Mouse (Mus musculus) CH12.LX (cell line): ENCODE results near the gene Tmem54. TPM values are rescaled to one million over a fixed set of nuclear protein-coding genes. Genes with fewer than 3 reads are reported as not detected.

Source experiments
- DNase-seq: peaks from one replicate; pipeline ENCODE4 v3.0.0-alpha.2; 2013; ENCODE audit errors: extremely low read depth
- H3K27ac ChIP-seq: 2 replicates; pipeline ENCODE4 v1.5.1; 2012; ENCODE audit warnings: low read depth, mild to moderate bottlenecking, control low read depth, moderate library complexity; ENCODE audit not compliant: insufficient read depth
- H3K27me3 ChIP-seq: replicated peaks from 2 replicates; pipeline ENCODE3; 2012; ENCODE audit warnings: inconsistent platforms
- H3K36me3 ChIP-seq, 2 experiments: replicated peaks in 1 of 2; 2 replicates each; pipeline versions ENCODE3 to v1.6.1; 2012; ENCODE audit warnings: inconsistent platforms in 1 of 2, low read length in 1 of 2, mild to moderate bottlenecking in 1 of 2, mixed read lengths in 1 of 2, moderate library complexity in 1 of 2; ENCODE audit not compliant: control insufficient read depth in 1 of 2, insufficient read depth in 1 of 2
- H3K4me1 ChIP-seq, 2 experiments: 2 replicates each; pipeline ENCODE4 v1.6.1; 2012; ENCODE audit warnings: inconsistent platforms in 1 of 2, moderate library complexity in 1 of 2; ENCODE audit not compliant: insufficient read depth in 2 of 2, control insufficient read depth in 1 of 2
- H3K4me2 ChIP-seq: 2 replicates; pipeline ENCODE4 v1.6.1; 2012; ENCODE audit warnings: low read depth, mild to moderate bottlenecking, control low read depth; ENCODE audit not compliant: poor library complexity, insufficient read depth, severe bottlenecking
- H3K4me3 ChIP-seq, 3 experiments: fragments of 150-350 bp in 1 of 3; sonication (generic) in 1 of 3; replicated peaks in 1 of 3; 2 replicates each; pipeline versions ENCODE3 to v1.5.1; 2011 to 2012; ENCODE audit warnings: low read depth in 2 of 3, low read length in 2 of 3, mild to moderate bottlenecking in 2 of 3, moderate library complexity in 2 of 3, control low read depth in 1 of 3, improper control_type of control experiment in 1 of 3, inconsistent platforms in 1 of 3, mixed read lengths in 1 of 3; ENCODE audit not compliant: poor library complexity in 1 of 3
- H3K79me2 ChIP-seq: replicated peaks from 2 replicates; pipeline ENCODE4 v1.6.1; 2012; ENCODE audit warnings: mild to moderate bottlenecking, moderate library complexity; ENCODE audit not compliant: control insufficient read depth, poor library complexity, insufficient read depth, severe bottlenecking; ENCODE audit errors: extremely low read depth
- H3K9ac ChIP-seq: 2 replicates; pipeline ENCODE4 v1.6.1; 2012; ENCODE audit warnings: low read depth, mild to moderate bottlenecking, control low read depth, moderate library complexity; ENCODE audit not compliant: insufficient read depth
- H3K9me3 ChIP-seq: replicated peaks from 2 replicates; pipeline ENCODE3; 2012; ENCODE audit warnings: low read length, inconsistent platforms, mixed read lengths
- CHD2 ChIP-seq: IDR thresholded peaks from 2 replicates; pipeline ENCODE4 v1.6.1; 2011; ENCODE audit warnings: low read length, improper control_type of control experiment
- CTCF ChIP-seq, 2 experiments: IDR thresholded peaks in 1 of 2; conservative IDR thresholded peaks in 1 of 2; 2 replicates each; pipeline ENCODE4 v1.5.1; 2011 to 2012; ENCODE audit warnings: low read depth in 2 of 2, low read length in 2 of 2, improper control_type of control experiment in 1 of 2, inconsistent platforms in 1 of 2, mild to moderate bottlenecking in 1 of 2, moderate library complexity in 1 of 2
- E2F4 ChIP-seq: IDR thresholded peaks from 2 replicates; pipeline ENCODE4 v1.6.1; 2011; ENCODE audit warnings: low read depth, low read length, improper control_type of control experiment; ENCODE audit not compliant: insufficient replicate concordance
- ELF1 ChIP-seq: IDR thresholded peaks from 2 replicates; pipeline ENCODE4 v1.6.1; 2014; ENCODE audit warnings: low read depth, mild to moderate bottlenecking, inconsistent platforms, low read length, improper control_type of control experiment
- EP300 ChIP-seq: IDR thresholded peaks from 2 replicates; pipeline ENCODE4 v1.6.1; 2011; ENCODE audit warnings: low read length, improper control_type of control experiment
- ETS1 ChIP-seq: conservative IDR thresholded peaks from 2 replicates; pipeline ENCODE4 v1.6.1; 2012; ENCODE audit warnings: low read depth, mild to moderate bottlenecking, inconsistent platforms, low read length, improper control_type of control experiment, moderate library complexity
- GABPA ChIP-seq: IDR thresholded peaks from 2 replicates; pipeline ENCODE4 v1.6.1; 2012; ENCODE audit warnings: low read depth, low read length, improper control_type of control experiment, inconsistent platforms; ENCODE audit not compliant: insufficient replicate concordance
- HCFC1 ChIP-seq: IDR thresholded peaks from 2 replicates; pipeline ENCODE4 v1.6.1; 2012; ENCODE audit warnings: low read depth, mild to moderate bottlenecking, inconsistent platforms, low read length, improper control_type of control experiment
- IRF4 ChIP-seq: IDR thresholded peaks from 2 replicates; pipeline ENCODE4 v1.6.1; 2014; ENCODE audit warnings: low read depth, mild to moderate bottlenecking, inconsistent platforms, low read length, improper control_type of control experiment
- JUN ChIP-seq: IDR thresholded peaks from 2 replicates; pipeline ENCODE4 v1.6.1; 2011; ENCODE audit warnings: low read depth, mild to moderate bottlenecking, low read length, improper control_type of control experiment, moderate library complexity; ENCODE audit not compliant: insufficient read depth
- JUND ChIP-seq: conservative IDR thresholded peaks from 2 replicates; pipeline ENCODE4 v1.6.1; 2011; ENCODE audit warnings: low read depth, low read length, improper control_type of control experiment
- KAT2A ChIP-seq: IDR thresholded peaks from 2 replicates; pipeline ENCODE4 v1.6.1; 2012; ENCODE audit warnings: low read length, improper control_type of control experiment, inconsistent platforms; ENCODE audit not compliant: insufficient replicate concordance
- MAFK ChIP-seq: IDR thresholded peaks from 2 replicates; pipeline ENCODE4 v1.6.1; 2011; ENCODE audit warnings: low read length, improper control_type of control experiment; ENCODE audit not compliant: insufficient replicate concordance
- MAX ChIP-seq: IDR thresholded peaks from 2 replicates; pipeline ENCODE4 v1.6.1; 2011; ENCODE audit warnings: low read length, improper control_type of control experiment
- MAZ ChIP-seq: IDR thresholded peaks from 2 replicates; pipeline ENCODE4 v1.6.1; 2012; ENCODE audit warnings: low read depth, mild to moderate bottlenecking, inconsistent platforms, low read length, improper control_type of control experiment, moderate library complexity
- MEF2A ChIP-seq: IDR thresholded peaks from 2 replicates; pipeline ENCODE4 v1.6.1; 2014; ENCODE audit warnings: low read depth, mild to moderate bottlenecking, inconsistent platforms, low read length, improper control_type of control experiment, borderline replicate concordance
- MXI1 ChIP-seq: IDR thresholded peaks from 2 replicates; pipeline ENCODE4 v1.6.1; 2011; ENCODE audit warnings: mild to moderate bottlenecking, low read depth, low read length, improper control_type of control experiment
- MYC ChIP-seq: IDR thresholded peaks from 2 replicates; pipeline ENCODE4 v1.6.1; 2011; ENCODE audit warnings: low read depth, mild to moderate bottlenecking, improper control_type of control experiment, low read length
- NELFE ChIP-seq: IDR thresholded peaks from 2 replicates; pipeline ENCODE4 v1.6.1; 2011; ENCODE audit warnings: low read depth, low read length, improper control_type of control experiment
- PAX5 ChIP-seq: IDR thresholded peaks from 2 replicates; pipeline ENCODE4 v1.6.1; 2012; ENCODE audit warnings: low read length, inconsistent platforms, mixed read lengths
- POLR2A ChIP-seq: IDR thresholded peaks from 2 replicates; pipeline ENCODE4 v1.6.1; 2011; ENCODE audit warnings: low read depth, mild to moderate bottlenecking, improper control_type of control experiment, low read length
- POLR2AphosphoS2 ChIP-seq: IDR thresholded peaks from 2 replicates; pipeline ENCODE4 v1.6.1; 2011; ENCODE audit warnings: low read depth, low read length, improper control_type of control experiment
- RAD21 ChIP-seq: IDR thresholded peaks from 2 replicates; pipeline ENCODE4 v1.6.1; 2011; ENCODE audit warnings: low read depth, mild to moderate bottlenecking, low read length, improper control_type of control experiment, moderate library complexity
- RCOR1 ChIP-seq: conservative IDR thresholded peaks from 2 replicates; pipeline ENCODE4 v1.6.1; 2012; ENCODE audit warnings: low read depth, mild to moderate bottlenecking, inconsistent platforms, low read length, improper control_type of control experiment
- SIN3A ChIP-seq: IDR thresholded peaks from 2 replicates; pipeline ENCODE4 v1.6.1; 2012; ENCODE audit warnings: low read length, improper control_type of control experiment, inconsistent platforms
- SMC3 ChIP-seq: IDR thresholded peaks from 2 replicates; pipeline ENCODE4 v1.6.1; 2011; ENCODE audit warnings: low read depth, low read length, improper control_type of control experiment
- TBP ChIP-seq: conservative IDR thresholded peaks from 2 replicates; pipeline ENCODE4 v1.6.1; 2011; ENCODE audit warnings: low read depth, low read length, improper control_type of control experiment
- TCF12 ChIP-seq: IDR thresholded peaks from 2 replicates; pipeline ENCODE4 v1.6.1; 2014; ENCODE audit warnings: low read depth, mild to moderate bottlenecking, inconsistent platforms, low read length, improper control_type of control experiment
- UBTF ChIP-seq: IDR thresholded peaks from 2 replicates; pipeline ENCODE4 v1.6.1; 2012; ENCODE audit warnings: low read depth, mild to moderate bottlenecking, inconsistent platforms, low read length, improper control_type of control experiment, moderate library complexity
- USF1 ChIP-seq: IDR thresholded peaks from 2 replicates; pipeline ENCODE4 v1.6.1; 2014; ENCODE audit warnings: low read depth, mild to moderate bottlenecking, inconsistent platforms, low read length, improper control_type of control experiment
- ZC3H11A ChIP-seq: IDR thresholded peaks from 2 replicates; pipeline ENCODE4 v1.6.1; 2012; ENCODE audit warnings: low read depth, mild to moderate bottlenecking, inconsistent platforms, low read length, improper control_type of control experiment
- ZKSCAN1 ChIP-seq: IDR thresholded peaks from 2 replicates; pipeline ENCODE4 v1.6.1; 2012; ENCODE audit warnings: low read depth, inconsistent platforms, low read length, improper control_type of control experiment, borderline replicate concordance
- ZMIZ1 ChIP-seq: IDR thresholded peaks from 2 replicates; pipeline ENCODE4 v1.6.1; 2012; ENCODE audit warnings: low read depth, mild to moderate bottlenecking, inconsistent platforms, low read length, improper control_type of control experiment
- ZNF384 ChIP-seq: IDR thresholded peaks from 2 replicates; pipeline ENCODE4 v1.6.1; 2012; ENCODE audit warnings: low read depth, low read length, improper control_type of control experiment, inconsistent platforms
- dilution Hi-C: fragments of 300-500 bp; cut with MboI; formaldehyde crosslinking; loops from 2 replicates; pipeline ENCODE4 v1.14.3; 2020; ENCODE audit warnings: low sequenced_read_pairs; ENCODE audit not compliant: extremely low pct_unique_long_range_greater_than_20kb, extremely low pct_ligation_motif_present
- in situ Hi-C: fragments of 300-500 bp; cut with MboI; formaldehyde crosslinking; loops from 3 replicates; pipeline ENCODE4 v1.14.3; 2019; ENCODE audit warnings: low sequenced_read_pairs, low pct_ligation_motif_present, low pct_unique_long_range_greater_than_20kb, mixed read lengths
- polyA plus RNA-seq: library from polyadenylated mRNA; unstranded; fragments of >175 nt; gene quantifications from 2 replicates; pipeline ENCODE4 v1.2.1, GENCODE M21; 2012; ENCODE audit warnings: low read depth; ENCODE audit not compliant: insufficient read length
- total RNA-seq, 2 experiments: library from RNA; depleted of rRNA; stranded (reverse); fragments of 300-350 nt in 1 of 2; fragments of >200 nt in 1 of 2; gene quantifications; 2 replicates each; pipeline ENCODE4 v1.2.3; 2012 to 2014

The Tmem54 gene
- total and polyA plus RNA-seq, 3 experiments: not detected

GRCm38 (mm10) chr4:129130755-129131303 lies 25.5 kb downstream of the Tmem54 start:
- Histone ChIP-seq H3K9ac (peak overlapping the region; percentile 47; the same call in 1 of the 2 replicates), H3K36me3 (no peaks in the 10 kb centered on the region), H3K27ac (no peak overlapping the region), H3K27me3 (peaks cover 46% of the 10 kb centered on the region), H3K4me2 (peak overlapping the region; percentile 55), H3K79me2 (no peaks in the 10 kb centered on the region), H3K4me3 (peak overlapping the region; percentile 22 to 52 (median 47)), H3K4me1 (peaks cover 12 to 31% of the 10 kb centered on the region in 2 experiments; a peak in 3 of 4 replicates), H3K9me3 (no peaks in the 10 kb centered on the region)
- in situ Hi-C loops (loop anchor here (10.0 kb wide), 2 partner anchors 54 to 324 kb away; partner anchors contain the start of genes S100pbp and Yars), dilution Hi-C loops (no loop called here)
- TF ChIP-seq ZC3H11A (no peak), JUND (no peak), ZKSCAN1 (no peak), MAX (no peak), MXI1 (no peak), ETS1 (no peak), HCFC1 (0 out of 2 replicates have a peak, but pooled peaks have one; percentile 14), USF1 (no peak), ZNF384 (peak; percentile 69), RCOR1 (no peak), IRF4 (no peak; the same call in 1 of the 2 replicates), EP300 (0 out of 2 replicates have a peak, but pooled peaks have one; percentile 8), TBP (no peak), CHD2 (no peak), MYC (no peak), MEF2A (no peak), ELF1 (peak; percentile 44; the same call in 1 of the 2 replicates), MAFK (no peak), E2F4 (no peak), GABPA (no peak), UBTF (no peak), RAD21 (no peak), SIN3A (0 out of 2 replicates have a peak, but pooled peaks have one; percentile 58), JUN (no peak), TCF12 (no peak), CTCF (conservative IDR thresholded peaks at IDR 0.05 in 1 of 2, IDR thresholded peaks at IDR 0.05 in 1 of 2; ENCODE audit: low read depth in 2 of 2, low read length in 2 of 2) (no peak), ZMIZ1 (no peak), POLR2A (no peak), POLR2AphosphoS2 (no peak), NELFE (peak; percentile 58; the same call in 1 of the 2 replicates), PAX5 (no peak), SMC3 (no peak), MAZ (no peak), KAT2A (no peak)
- DNase-seq: peak; percentile 92
